Mouse (Mus musculus) retina, embryonic 14.5 days (tissue): Measurements from ENCODE around the gene Gm20379.

Experiments
- DNase-seq: peaks from one replicate; pipeline ENCODE4 v3.0.0-alpha.2; 2015; ENCODE audit warnings: low spot score

Gene Gm20379

GRCm38 (mm10) chr13:92305680-92306079 is at the start of gene Gm20379:
Gm20379 (plus strand) TSS chr13:92305980.
- no peak for DNase-seq

GRCm38 (mm10) chr13:92261329-92261728 is 44.5 kb upstream of the Gm20379 start:
- no peak for DNase-seq

- no peak for DNase-seq
Observed at GRCm38 (mm10) chr13:92263566-92263965, 42.2 kb upstream of the Gm20379 start.

- no peak for DNase-seq
Observed at GRCm38 (mm10) chr13:92267076-92267475, 38.7 kb upstream of the Gm20379 start.

- no peak for DNase-seq
Observed at GRCm38 (mm10) chr13:92274274-92275198, 31.2 kb upstream of the Gm20379 start.

- no peak for DNase-seq
Observed at GRCm38 (mm10) chr13:92275292-92275691, 30.5 kb upstream of the Gm20379 start.

GRCm38 (mm10) chr13:92277027-92277426 is 28.8 kb upstream of the Gm20379 start:
- no peak for DNase-seq

GRCm38 (mm10) chr13:92291605-92292004 is 14.2 kb upstream of the Gm20379 start:
- DNase-seq, result no peak

GRCm38 (mm10) chr13:92293883-92294282 is 11.9 kb upstream of the Gm20379 start:
- DNase-seq, result no peak

- no peak for DNase-seq
Observed at GRCm38 (mm10) chr13:92296490-92296889, 9.3 kb upstream of the Gm20379 start.

GRCm38 (mm10) chr13:92297021-92297420 is 8.8 kb upstream of the Gm20379 start:
- DNase-seq, result no peak

- DNase-seq, result no peak
Observed at GRCm38 (mm10) chr13:92299522-92299921, 6.3 kb upstream of the Gm20379 start.

GRCm38 (mm10) chr13:92301754-92302153 is 4.0 kb upstream of the Gm20379 start:
- DNase-seq, result no peak

- DNase-seq, result no peak
Observed at GRCm38 (mm10) chr13:92302466-92302865, 3.3 kb upstream of the Gm20379 start.

- no peak for DNase-seq
Observed at GRCm38 (mm10) chr13:92303062-92303948, 2.5 kb upstream of the Gm20379 start.

- no peak for DNase-seq
Observed at GRCm38 (mm10) chr13:92304291-92304690, 1.5 kb upstream of the Gm20379 start.

- DNase-seq, result no peak
Observed at GRCm38 (mm10) chr13:92314613-92315012, 8.8 kb downstream of the Gm20379 start.

- no peak for DNase-seq
Observed at GRCm38 (mm10) chr13:92320770-92321169, 15.0 kb downstream of the Gm20379 start.

GRCm38 (mm10) chr13:92326030-92326429 is 20.2 kb downstream of the Gm20379 start:
- DNase-seq, result no peak

- no peak for DNase-seq
Observed at GRCm38 (mm10) chr13:92328000-92328399, 22.2 kb downstream of the Gm20379 start.

- DNase-seq, result no peak
Observed at GRCm38 (mm10) chr13:92330621-92331020, 24.8 kb downstream of the Gm20379 start.

GRCm38 (mm10) chr13:92332103-92332879 is 26.5 kb downstream of the Gm20379 start:
- DNase-seq, result no peak
